ENCODE assay signal across 14 mouse cellular contexts in genomic region chr5:105565824-105566223, GRCm38 (mm10). TPM values are rescaled to one million over a fixed set of nuclear protein-coding genes. Genes with fewer than 3 reads are reported as not detected.
A peak's percentile ranks its signal among the peaks of the same experiment; 100 is the strongest.
DNase-seq lines count a peak whose midpoint lies in the region; ATAC-seq and TF ChIP-seq lines count a peak whose summit lies in the region.
"Had no signal": no experiment of that assay in that cellular context is flagged by ENCODE, and none has a peak within 500 bp of the region (broad histone marks: within the 10 kb centered on the region; RNA-seq: fewer than 3 reads in every experiment).

No protein-coding gene starts in this region.

- no peak overlapping the region for H3K4me2 ChIP-seq in lung, embryonic 14.5 days
- peak overlapping the region; percentile 57 for H3K4me2 ChIP-seq in liver, embryonic 16.5 days (ENCODE audit: low read depth, low read length)
- H3K4me2 ChIP-seq: embryonic facial prominence, embryonic 13.5 days had no signal

- no peaks in the 10 kb centered on the region for H3K27me3 ChIP-seq in lung, embryonic 14.5 days (ENCODE audit: insufficient read depth, low read length)
- H3K27me3 ChIP-seq in liver, embryonic 16.5 days (ENCODE audit: control insufficient read depth, insufficient read depth, low read depth, low read length): no peaks in the 10 kb centered on the region
- H3K27me3 ChIP-seq: CH12.LX; embryonic facial prominence, embryonic 13.5 days had no signal

- no peak overlapping the region for H3K9ac ChIP-seq in lung, embryonic 14.5 days
- H3K9ac ChIP-seq in liver, embryonic 16.5 days (ENCODE audit: low read depth, low read length): peak overlapping the region; percentile 55
- H3K9ac ChIP-seq: embryonic facial prominence, embryonic 13.5 days had no signal

- TF ChIP-seq CTCF in lung, embryonic 14.5 days (IDR thresholded peaks at IDR 0.05; ENCODE audit: low read depth): no peak
- no peak for TF ChIP-seq CTCF in embryonic fibroblast, embryonic 13.5 days (IDR thresholded peaks at IDR 0.05; ENCODE audit: borderline replicate concordance, insufficient read depth, low read length)

- no peak overlapping the region for H3K27ac ChIP-seq in lung, embryonic 14.5 days (ENCODE audit: low read depth)
- H3K27ac ChIP-seq in embryonic fibroblast, embryonic 13.5 days (ENCODE audit: insufficient read depth, low read length): 0 out of 2 replicates have a peak overlapping the region, but pooled peaks have one; percentile 4
- H3K27ac ChIP-seq in liver, embryonic 16.5 days (ENCODE audit: low read length): peak overlapping the region; percentile 99
- H3K27ac ChIP-seq: embryonic facial prominence, embryonic 13.5 days had no signal

- WGBS in lung, embryonic 14.5 days: 66% methylated on average over 4 of the region's 4 CpGs
- 15% methylated on average over 4 of the region's 4 CpGs for WGBS in liver, embryonic 16.5 days (ENCODE audit: insufficient replicate concordance)

- DNase-seq in lung, embryonic 14.5 days: no peak
- DNase-seq in lung, postnatal 10 days: no peak
- DNase-seq in yolk sac, embryonic 10.5 days (ENCODE audit: low spot score): peak; percentile 17
- no peak for DNase-seq in right cerebral cortex, adult 2 months (ENCODE audit: low spot score in 2 of 2)
- DNase-seq in layer of hippocampus, adult 11-12 months (ENCODE audit: low spot score): no peak
- DNase-seq: adrenal gland, postnatal 14 days; cerebellum, adult 2 months; kidney, adult 8-10 months; lung, postnatal 36 days; right cerebral cortex, postnatal 4 days had no signal

- ATAC-seq in lung, embryonic 14.5 days (ENCODE audit: insufficient read depth): peak; percentile 48; the same call in 1 of the 2 replicates
- peak; percentile 99 for ATAC-seq in liver, embryonic 16.5 days (ENCODE audit: low read depth)

- H3K4me3 ChIP-seq in lung, embryonic 14.5 days (ENCODE audit: low read depth, low read length): no peak overlapping the region
- no peak overlapping the region for H3K4me3 ChIP-seq in embryonic fibroblast, embryonic 13.5 days (ENCODE audit: insufficient read depth, low read length)
- H3K4me3 ChIP-seq in liver, embryonic 16.5 days (ENCODE audit: low read depth, low read length): peak overlapping the region; percentile 22
- H3K4me3 ChIP-seq: embryonic facial prominence, embryonic 13.5 days had no signal

- no peaks in the 10 kb centered on the region for H3K9me3 ChIP-seq in lung, embryonic 14.5 days (ENCODE audit: low read depth, low read length)
- no peaks in the 10 kb centered on the region for H3K9me3 ChIP-seq in liver, embryonic 16.5 days (replicated peaks; ENCODE audit: control insufficient read depth, low read length)
- H3K9me3 ChIP-seq: embryonic facial prominence, embryonic 13.5 days had no signal

- H3K36me3 ChIP-seq in lung, embryonic 14.5 days (ENCODE audit: insufficient read depth): no peaks in the 10 kb centered on the region
- no peaks in the 10 kb centered on the region for H3K36me3 ChIP-seq in liver, embryonic 16.5 days (ENCODE audit: control insufficient read depth, insufficient read depth)
- H3K36me3 ChIP-seq: embryonic facial prominence, embryonic 13.5 days had no signal

- TF ChIP-seq POLR2A in embryonic fibroblast, embryonic 13.5 days (IDR thresholded peaks at IDR 0.05; ENCODE audit: low read depth, low read length): no peak

- no peaks in the 10 kb centered on the region for H3K4me1 ChIP-seq in lung, embryonic 14.5 days (ENCODE audit: insufficient read depth)
- peaks cover 5% of the 10 kb centered on the region for H3K4me1 ChIP-seq in embryonic fibroblast, embryonic 13.5 days (ENCODE audit: control insufficient read depth, insufficient read depth, low read length)
- peaks cover 40% of the 10 kb centered on the region for H3K4me1 ChIP-seq in liver, embryonic 16.5 days (ENCODE audit: control insufficient read depth, low read depth, low read length)
- H3K4me1 ChIP-seq: embryonic facial prominence, embryonic 13.5 days had no signal

RNA-seq across cellular contexts. Expression of gene Lrrc8c, which starts 46.6 kb away (rescaled TPM):
- polyA plus RNA-seq in lung, embryonic 14.5 days (2014; fragmentation: Nextera tagmentation; extraction: Ambion mirVana): 23.4 and 24.7 TPM in 2 replicates
- 47.1 and 66.1 TPM in 2 replicates for polyA plus RNA-seq in embryonic fibroblast, embryonic 13.5 days (2011; ENCODE audit: insufficient read length, low read depth, missing spikeins)
- polyA plus RNA-seq in liver, embryonic 16.5 days (2015; fragmentation: Nextera tagmentation; extraction: Ambion mirVana): 14.0 and 16.4 TPM in 2 replicates
